Comparison of ENCODE assay signal across 17 mouse cellular contexts in genomic region chr8:107872121-107872520, GRCm38 (mm10).
A peak's percentile ranks its signal among the peaks of the same experiment; 100 is the strongest.
DNase-seq lines count a peak whose midpoint lies in the region; ATAC-seq and TF ChIP-seq lines count a peak whose summit lies in the region.
"Had no signal": no experiment of that assay in that cellular context is flagged by ENCODE, and none has a peak within 500 bp of the region (broad histone marks: within the 10 kb centered on the region; RNA-seq: fewer than 3 reads in every experiment).

No protein-coding gene starts in this region.

- no peak for DNase-seq in limb, embryonic 14.5 days (ENCODE audit: low spot score)
- no peak for DNase-seq in thymus, adult 2 months
- DNase-seq in testis, postnatal 10 days (ENCODE audit: low spot score), result no peak
- no peak for DNase-seq in urinary bladder, postnatal 25 days (ENCODE audit: low spot score)
- DNase-seq: cerebellum, adult 18-20 months; heart, adult 18-20 months; heart, postnatal 10 days; kidney, postnatal 36 days; layer of hippocampus, postnatal 36 days; lung, postnatal 10 days had no signal

- no peak overlapping the region for H3K9ac ChIP-seq in forebrain, embryonic 13.5 days
- no peak overlapping the region for H3K9ac ChIP-seq in hindbrain, embryonic 12.5 days
- peak overlapping the region; percentile 22; the same call in 1 of the 2 replicates for H3K9ac ChIP-seq in limb, embryonic 14.5 days (ENCODE audit: low read depth, low read length, severe bottlenecking)
- H3K9ac ChIP-seq in neural tube, embryonic 12.5 days, result peak overlapping the region; percentile 13; the same call in 1 of the 2 replicates
- H3K9ac ChIP-seq in intestine, embryonic 15.5 days, result no peak overlapping the region

- no peak for TF ChIP-seq CTCF in thymus, adult 2 months (IDR thresholded peaks at IDR 0.05; ENCODE audit: borderline replicate concordance, control insufficient read depth, extremely low read depth, insufficient read depth, low read length, poor library complexity)

- H3K36me3 ChIP-seq in forebrain, embryonic 13.5 days (ENCODE audit: poor library complexity, severe bottlenecking), result no peaks in the 10 kb centered on the region
- no peaks in the 10 kb centered on the region for H3K36me3 ChIP-seq in hindbrain, embryonic 12.5 days
- H3K36me3 ChIP-seq in limb, embryonic 14.5 days (ENCODE audit: control insufficient read depth, insufficient read depth, low read length), result no peaks in the 10 kb centered on the region
- H3K36me3 ChIP-seq in neural tube, embryonic 12.5 days, result no peaks in the 10 kb centered on the region
- H3K36me3 ChIP-seq in thymus, adult 2 months (ENCODE audit: control insufficient read depth, insufficient read depth, low read length), result no peaks in the 10 kb centered on the region
- H3K36me3 ChIP-seq in intestine, embryonic 15.5 days, result no peaks in the 10 kb centered on the region

- no peak overlapping the region; the same call in 1 of the 2 replicates for H3K27ac ChIP-seq in forebrain, embryonic 13.5 days
- no peak overlapping the region for H3K27ac ChIP-seq in hindbrain, embryonic 12.5 days
- peak overlapping the region; percentile 62; the same call in 1 of the 2 replicates for H3K27ac ChIP-seq in limb, embryonic 14.5 days (replicated peaks; ENCODE audit: low read depth, low read length)
- no peak overlapping the region for H3K27ac ChIP-seq in neural tube, embryonic 12.5 days
- H3K27ac ChIP-seq in thymus, adult 2 months (ENCODE audit: control insufficient read depth, insufficient read depth, low read length), result no peak overlapping the region
- H3K27ac ChIP-seq in intestine, embryonic 15.5 days, result no peak overlapping the region

- TF ChIP-seq POLR2A in limb, embryonic 14.5 days (IDR thresholded peaks at IDR 0.05; ENCODE audit: borderline replicate concordance, extremely low read depth, insufficient read depth, insufficient read length), result no peak
- TF ChIP-seq POLR2A in thymus, adult 2 months (IDR thresholded peaks at IDR 0.05; ENCODE audit: control insufficient read depth, extremely low read depth, insufficient read depth, low read length, poor library complexity), result no peak

- ATAC-seq in forebrain, embryonic 13.5 days, result no peak
- no peak for ATAC-seq in hindbrain, embryonic 12.5 days (ENCODE audit: low FRiP score)
- no peak for ATAC-seq in limb, embryonic 14.5 days (ENCODE audit: low FRiP score, low read depth)
- no peak for ATAC-seq in neural tube, embryonic 12.5 days (ENCODE audit: low FRiP score, low read depth)
- no peak for ATAC-seq in intestine, embryonic 15.5 days
- ATAC-seq: intestine, embryonic 16.5 days had no signal

- H3K9me3 ChIP-seq in forebrain, embryonic 13.5 days (replicated peaks), result peaks cover 7% of the 10 kb centered on the region; the same call in 1 of the 2 replicates
- H3K9me3 ChIP-seq in hindbrain, embryonic 12.5 days (replicated peaks), result no peaks in the 10 kb centered on the region
- H3K9me3 ChIP-seq in limb, embryonic 14.5 days (ENCODE audit: control insufficient read depth, low read length), result peaks cover 4% of the 10 kb centered on the region
- H3K9me3 ChIP-seq in neural tube, embryonic 12.5 days, result no peaks in the 10 kb centered on the region
- H3K9me3 ChIP-seq in intestine, embryonic 15.5 days, result no peaks in the 10 kb centered on the region

- peaks cover 13% of the 10 kb centered on the region for H3K4me1 ChIP-seq in forebrain, embryonic 13.5 days
- 0 out of 2 replicates have a peak, but pooled peaks cover 2% of the 10 kb centered on the region for H3K4me1 ChIP-seq in hindbrain, embryonic 12.5 days
- peaks cover 8% of the 10 kb centered on the region for H3K4me1 ChIP-seq in limb, embryonic 14.5 days (ENCODE audit: control insufficient read depth, insufficient read depth, low read length)
- 0 out of 2 replicates have a peak, but pooled peaks cover 6% of the 10 kb centered on the region for H3K4me1 ChIP-seq in neural tube, embryonic 12.5 days
- no peaks in the 10 kb centered on the region for H3K4me1 ChIP-seq in thymus, adult 2 months (replicated peaks; ENCODE audit: control insufficient read depth, insufficient read depth, low read length)
- no peaks in the 10 kb centered on the region for H3K4me1 ChIP-seq in intestine, embryonic 15.5 days (replicated peaks)

- H3K27me3 ChIP-seq in forebrain, embryonic 13.5 days, result 0 out of 2 replicates have a peak, but pooled peaks cover 3% of the 10 kb centered on the region
- no peaks in the 10 kb centered on the region for H3K27me3 ChIP-seq in hindbrain, embryonic 12.5 days
- no peaks in the 10 kb centered on the region for H3K27me3 ChIP-seq in limb, embryonic 14.5 days (ENCODE audit: control insufficient read depth, insufficient read depth, low read length)
- no peaks in the 10 kb centered on the region for H3K27me3 ChIP-seq in neural tube, embryonic 12.5 days (replicated peaks)
- no peaks in the 10 kb centered on the region for H3K27me3 ChIP-seq in thymus, adult 2 months (ENCODE audit: control insufficient read depth, insufficient read depth, low read length)
- no peaks in the 10 kb centered on the region for H3K27me3 ChIP-seq in intestine, embryonic 15.5 days (replicated peaks)
- H3K27me3 ChIP-seq: CH12.LX had no signal

- H3K4me3 ChIP-seq in forebrain, embryonic 13.5 days, result peak overlapping the region; percentile 18; the same call in 1 of the 2 replicates
- H3K4me3 ChIP-seq in hindbrain, embryonic 12.5 days, result no peak overlapping the region
- H3K4me3 ChIP-seq in limb, embryonic 14.5 days (replicated peaks; ENCODE audit: low read length), result peak overlapping the region; percentile 10; the same call in 1 of the 2 replicates
- H3K4me3 ChIP-seq in neural tube, embryonic 12.5 days, result no peak overlapping the region
- no peak overlapping the region for H3K4me3 ChIP-seq in thymus, adult 2 months (ENCODE audit: control insufficient read depth, insufficient read depth, low read length)
- no peak overlapping the region for H3K4me3 ChIP-seq in intestine, embryonic 15.5 days (replicated peaks)

- 7% methylated on average over 11 of the region's 11 CpGs for WGBS in forebrain, embryonic 13.5 days
- 43% methylated on average over 11 of the region's 11 CpGs for WGBS in hindbrain, embryonic 12.5 days
- WGBS in limb, embryonic 14.5 days, result 42% methylated on average over 11 of the region's 11 CpGs
- 25% methylated on average over 11 of the region's 11 CpGs for WGBS in neural tube, embryonic 12.5 days
- 90% methylated on average over 11 of the region's 11 CpGs for whole genome bisulfite sequencing in thymus, adult 2 months
- WGBS in intestine, embryonic 15.5 days, result 81% methylated on average over 11 of the region's 11 CpGs

- peak overlapping the region; percentile 54 for H3K4me2 ChIP-seq in forebrain, embryonic 13.5 days
- peak overlapping the region; percentile 30; the same call in 1 of the 2 replicates for H3K4me2 ChIP-seq in hindbrain, embryonic 12.5 days (replicated peaks)
- peak overlapping the region; percentile 43 for H3K4me2 ChIP-seq in limb, embryonic 14.5 days (replicated peaks; ENCODE audit: low read depth, low read length, severe bottlenecking)
- peak overlapping the region; percentile 51 for H3K4me2 ChIP-seq in neural tube, embryonic 12.5 days (replicated peaks)
- no peak overlapping the region for H3K4me2 ChIP-seq in intestine, embryonic 15.5 days (replicated peaks)
- H3K4me2 ChIP-seq: liver, embryonic 11.5 days had no signal

Comparison
In these comparisons a context has a peak if more than half of its experiments do, and no peak if none do; other contexts are left out.
1. H3K4me3 ChIP-seq: peak in forebrain, embryonic 13.5 days (single experiment) and limb, embryonic 14.5 days (single experiment); none in hindbrain, embryonic 12.5 days (single experiment), neural tube, embryonic 12.5 days (single experiment), thymus, adult 2 months (single experiment) and intestine, embryonic 15.5 days (single experiment).
2. H3K9ac ChIP-seq: peak in limb, embryonic 14.5 days (single experiment) and neural tube, embryonic 12.5 days (single experiment); none in forebrain, embryonic 13.5 days (single experiment), hindbrain, embryonic 12.5 days (single experiment) and intestine, embryonic 15.5 days (single experiment).